Mouse (Mus musculus) adrenal gland, adult 2 months (tissue): ENCODE results near the gene Gltpd2. TPM values are rescaled to one million over a fixed set of nuclear protein-coding genes. Genes with fewer than 3 reads are reported as not detected.

Experiments
- DNase-seq: peaks from one replicate; pipeline ENCODE4 v3.0.0; 2021
- polyA plus RNA-seq: library from polyadenylated mRNA; depleted of rRNA; stranded (reverse); fragments of >200 nt; gene quantifications from 2 replicates; pipeline ENCODE4 v1.2.3, GENCODE M21; 2012; rRNA removed
- total RNA-seq, 2 experiments: library from RNA; stranded (reverse); gene quantifications; 2 replicates each; pipeline ENCODE4 v1.2.3; 2021

The Gltpd2 gene
- total and polyA plus RNA-seq, 3 experiments: 0.23 to 0.31 TPM; not detected in 1

DNA sequence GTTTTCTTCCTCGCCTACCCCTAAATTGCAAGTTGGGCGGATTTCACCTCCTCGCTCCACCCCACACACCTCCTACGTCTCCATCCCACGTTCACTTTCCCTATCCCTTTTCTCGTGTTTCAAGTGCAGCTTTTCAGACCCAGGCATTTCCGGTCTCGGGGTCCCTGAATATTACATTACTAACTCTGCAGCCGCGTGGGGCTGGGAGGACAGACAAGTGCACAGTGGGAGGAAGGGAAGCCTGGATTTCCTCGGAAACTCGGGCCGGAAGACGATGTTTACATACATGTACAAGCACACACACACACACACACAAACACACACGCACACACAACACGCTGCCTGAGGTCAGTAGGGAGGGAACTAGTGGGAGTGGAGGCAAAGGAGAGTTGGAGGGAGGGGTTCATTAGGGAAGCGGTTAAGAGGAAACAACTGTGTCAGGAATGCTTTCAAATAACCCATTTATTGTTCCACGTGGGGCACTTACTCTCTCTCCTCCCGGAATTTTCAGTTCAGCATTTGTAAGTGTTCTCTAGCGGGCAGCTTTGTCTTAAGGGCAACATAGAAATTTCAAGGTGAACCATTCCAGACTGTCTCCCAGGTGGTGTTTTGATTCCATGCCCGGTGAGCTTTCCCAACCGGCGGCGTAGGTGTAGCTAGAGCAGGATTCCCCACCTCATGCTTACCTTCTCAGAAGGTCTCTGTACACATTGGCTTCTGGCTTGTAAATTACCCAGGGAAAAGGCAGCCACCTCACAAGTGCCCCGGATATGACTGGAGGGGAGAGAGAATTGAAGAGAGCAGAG is 44.7 kb downstream of the Gltpd2 start:
- DNase-seq: peak; percentile 33

DNA sequence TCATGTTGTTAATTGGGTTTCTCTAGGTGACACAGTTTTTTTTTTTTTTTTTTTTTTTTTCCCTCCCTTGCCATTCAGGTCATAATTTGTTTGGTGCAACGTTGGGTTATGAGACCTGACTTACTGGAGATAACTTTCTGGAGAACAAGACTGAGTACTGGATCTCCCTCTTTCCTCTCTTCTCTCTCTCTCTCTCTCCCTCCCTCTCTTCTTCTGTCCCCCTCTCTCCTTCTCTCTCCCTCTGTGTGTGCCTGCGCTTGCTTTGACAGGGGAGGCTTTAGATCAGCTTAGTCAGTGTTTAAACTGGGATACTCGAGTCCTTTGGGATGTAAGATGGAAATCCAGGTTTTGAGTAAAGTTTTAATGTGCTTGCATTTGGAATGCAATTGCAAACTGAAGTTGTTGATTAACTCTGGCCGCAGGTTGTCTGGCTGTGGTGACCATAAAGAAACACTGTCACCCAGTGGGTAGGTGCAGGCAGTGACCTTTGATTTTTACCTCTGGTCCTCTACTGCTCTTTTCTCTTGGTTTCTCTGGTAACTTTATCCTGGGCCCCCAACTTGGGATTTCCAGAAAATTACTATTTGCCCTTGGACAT is 45.4 kb downstream of the Gltpd2 start:
- no peak for DNase-seq

DNA sequence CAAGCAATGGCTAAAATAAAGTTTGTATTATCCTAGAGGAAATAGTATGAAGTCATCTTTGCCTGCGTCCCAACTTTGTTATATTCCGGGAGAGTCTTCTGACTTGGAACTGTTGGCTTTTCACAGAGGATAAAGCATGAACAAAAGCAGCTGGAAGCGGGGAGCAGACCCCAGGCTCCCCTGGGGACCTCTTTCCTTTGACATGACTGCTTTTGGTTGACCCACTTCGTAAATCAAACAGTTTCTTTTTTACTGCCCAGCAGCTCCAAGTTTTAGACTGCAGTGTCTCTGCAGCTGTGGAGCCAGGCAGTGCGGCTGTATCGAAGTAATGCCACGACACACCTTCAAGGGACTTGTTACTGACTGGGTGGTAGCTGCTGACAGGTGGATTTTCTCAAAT is 47.6 kb downstream of the Gltpd2 start:
- DNase-seq: no peak

Other genes starting within 250 kb of the Gltpd2 start
- not detected for gene Alox12e, start 196.6 kb upstream of the Gltpd2 start, total RNA-seq
- gene Alox12e, start 196.6 kb upstream of the Gltpd2 start, polyA plus RNA-seq: 0.06 TPM in 1 of 2 replicates, not detected in the other
- 1 to 10 TPM; 2.8 to 6.8 TPM for gene Alox15, start 167.2 kb upstream of the Gltpd2 start, total RNA-seq
- 1.1 and 2.7 TPM in 2 replicates for gene Alox15, start 167.2 kb upstream of the Gltpd2 start, polyA plus RNA-seq
- gene Pelp1, start 109.2 kb upstream of the Gltpd2 start, total RNA-seq: 10 to 100 TPM; 15.4 to 22.2 TPM
- gene Pelp1, start 109.2 kb upstream of the Gltpd2 start, polyA plus RNA-seq: 25.0 and 39.1 TPM in 2 replicates
- 10 to 100 TPM; 27.2 to 27.7 TPM for gene Arrb2, start 86.6 kb upstream of the Gltpd2 start, total RNA-seq
- 24.2 and 26.9 TPM in 2 replicates for gene Arrb2, start 86.6 kb upstream of the Gltpd2 start, polyA plus RNA-seq
- 10 to 100 TPM; 20.4 to 21.6 TPM for gene Med11, start 67.3 kb upstream of the Gltpd2 start, total RNA-seq
- gene Med11, start 67.3 kb upstream of the Gltpd2 start, polyA plus RNA-seq: 8.9 TPM in 2 replicates
- 1 to 10 TPM; 1.2 to 1.5 TPM for gene Zmynd15, start 59.8 kb upstream of the Gltpd2 start, total RNA-seq
- 4.6 and 5.3 TPM in 2 replicates for gene Zmynd15, start 59.8 kb upstream of the Gltpd2 start, polyA plus RNA-seq
- 10 to 100 TPM in 1 of 2 experiments, 1 to 10 TPM in 1; 9.4 to 14.0 TPM for gene Cxcl16, start 59.2 kb upstream of the Gltpd2 start, total RNA-seq
- gene Cxcl16, start 59.2 kb upstream of the Gltpd2 start, polyA plus RNA-seq: 16.2 and 18.7 TPM in 2 replicates
- gene Tm4sf5, start 14.0 kb upstream of the Gltpd2 start, total RNA-seq: 1 to 10 TPM in 1 of 2 experiments, under 1 TPM in 1; 0.52 to 1.5 TPM
- gene Tm4sf5, start 14.0 kb upstream of the Gltpd2 start, polyA plus RNA-seq: 0.51 TPM in 1 of 2 replicates, not detected in the other
- gene Vmo1, start 4.6 kb upstream of the Gltpd2 start, total RNA-seq: under 1 TPM in 1 of 2 experiments, not detected in 1; 0.45 TPM
- gene Vmo1, start 4.6 kb upstream of the Gltpd2 start, polyA plus RNA-seq: not detected in 2 replicates
- 100 to 1,000 TPM; 269 to 295 TPM for gene Psmb6, start 6.2 kb downstream of the Gltpd2 start, total RNA-seq
- 227 and 268 TPM in 2 replicates for gene Psmb6, start 6.2 kb downstream of the Gltpd2 start, polyA plus RNA-seq
- gene Gm40193, start 13.7 kb downstream of the Gltpd2 start, total RNA-seq: not detected
- not detected in 2 replicates for gene Gm40193, start 13.7 kb downstream of the Gltpd2 start, polyA plus RNA-seq
- gene Pld2, start 20.9 kb downstream of the Gltpd2 start, total RNA-seq: 10 to 100 TPM in 1 of 2 experiments, 1 to 10 TPM in 1; 8.0 to 10.9 TPM
- 12.8 and 18.4 TPM in 2 replicates for gene Pld2, start 20.9 kb downstream of the Gltpd2 start, polyA plus RNA-seq
- 10 to 100 TPM; 44.8 to 46.0 TPM for gene Mink1, start 43.7 kb downstream of the Gltpd2 start, total RNA-seq
- 59.1 and 62.8 TPM in 2 replicates for gene Mink1, start 43.7 kb downstream of the Gltpd2 start, polyA plus RNA-seq
- not detected for gene 4930544D05Rik, start 96.7 kb downstream of the Gltpd2 start, total RNA-seq
- not detected in 2 replicates for gene 4930544D05Rik, start 96.7 kb downstream of the Gltpd2 start, polyA plus RNA-seq
- not detected for gene Chrne, start 100.0 kb downstream of the Gltpd2 start, total RNA-seq
- gene Chrne, start 100.0 kb downstream of the Gltpd2 start, polyA plus RNA-seq: 0.30 TPM in 1 of 2 replicates, not detected in the other
- under 1 TPM in 1 of 2 experiments, not detected in 1; 0.12 TPM for gene Gp1ba, start 119.9 kb downstream of the Gltpd2 start, total RNA-seq
- 0.03 TPM in 1 of 2 replicates, not detected in the other for gene Gp1ba, start 119.9 kb downstream of the Gltpd2 start, polyA plus RNA-seq
- 100 to 1,000 TPM in 1 of 2 experiments, 10 to 100 TPM in 1; 76.9 to 106 TPM for gene Rnf167, start 128.0 kb downstream of the Gltpd2 start, total RNA-seq
- gene Rnf167, start 128.0 kb downstream of the Gltpd2 start, polyA plus RNA-seq: 91.4 and 101 TPM in 2 replicates
- gene Slc25a11, start 128.3 kb downstream of the Gltpd2 start, total RNA-seq: 100 to 1,000 TPM; 124 to 140 TPM
- gene Slc25a11, start 128.3 kb downstream of the Gltpd2 start, polyA plus RNA-seq: 118 and 139 TPM in 2 replicates
- 100 to 1,000 TPM; 833 to 893 TPM for gene Pfn1, start 135.4 kb downstream of the Gltpd2 start, total RNA-seq
- gene Pfn1, start 135.4 kb downstream of the Gltpd2 start, polyA plus RNA-seq: 2,948 and 4,143 TPM in 2 replicates
- 10 to 100 TPM; 18.3 to 67.6 TPM for gene Eno3, start 138.0 kb downstream of the Gltpd2 start, total RNA-seq
- gene Eno3, start 138.0 kb downstream of the Gltpd2 start, polyA plus RNA-seq: 8.0 and 16.9 TPM in 2 replicates
- gene Spag7, start 150.2 kb downstream of the Gltpd2 start, total RNA-seq: 10 to 100 TPM; 83.5 to 85.9 TPM
- gene Spag7, start 150.2 kb downstream of the Gltpd2 start, polyA plus RNA-seq: 12.3 and 16.0 TPM in 2 replicates
- 10 to 100 TPM; 36.8 to 51.7 TPM for gene Camta2, start 168.9 kb downstream of the Gltpd2 start, total RNA-seq
- 44.8 and 58.4 TPM in 2 replicates for gene Camta2, start 168.9 kb downstream of the Gltpd2 start, polyA plus RNA-seq
- gene Inca1, start 181.0 kb downstream of the Gltpd2 start, total RNA-seq: 10 to 100 TPM in 1 of 2 experiments, 1 to 10 TPM in 1; 8.2 to 15.7 TPM
- 12.9 and 15.8 TPM in 2 replicates for gene Inca1, start 181.0 kb downstream of the Gltpd2 start, polyA plus RNA-seq
- 100 to 1,000 TPM; 184 to 214 TPM for gene Kif1c, start 181.4 kb downstream of the Gltpd2 start, total RNA-seq
- 71.5 and 79.5 TPM in 2 replicates for gene Kif1c, start 181.4 kb downstream of the Gltpd2 start, polyA plus RNA-seq
- 10 to 100 TPM in 1 of 2 experiments, 1 to 10 TPM in 1; 8.0 to 12.6 TPM for gene Zfp3, start 245.0 kb downstream of the Gltpd2 start, total RNA-seq
- gene Zfp3, start 245.0 kb downstream of the Gltpd2 start, polyA plus RNA-seq: 1.5 and 2.0 TPM in 2 replicates